Mouse (Mus musculus) thymus, postnatal 25 days (tissue): ENCODE data around the gene Atl1.
A peak's percentile ranks its signal among the peaks of the same experiment; 100 is the strongest.

Experiments
- DNase-seq: peaks from one replicate; pipeline ENCODE4 v3.0.0; 2022

Gene Atl1

GRCm38 (mm10) chr12:69885170-69885923 is 7.1 kb upstream of the Atl1 start:
- no peak for DNase-seq

DNA sequence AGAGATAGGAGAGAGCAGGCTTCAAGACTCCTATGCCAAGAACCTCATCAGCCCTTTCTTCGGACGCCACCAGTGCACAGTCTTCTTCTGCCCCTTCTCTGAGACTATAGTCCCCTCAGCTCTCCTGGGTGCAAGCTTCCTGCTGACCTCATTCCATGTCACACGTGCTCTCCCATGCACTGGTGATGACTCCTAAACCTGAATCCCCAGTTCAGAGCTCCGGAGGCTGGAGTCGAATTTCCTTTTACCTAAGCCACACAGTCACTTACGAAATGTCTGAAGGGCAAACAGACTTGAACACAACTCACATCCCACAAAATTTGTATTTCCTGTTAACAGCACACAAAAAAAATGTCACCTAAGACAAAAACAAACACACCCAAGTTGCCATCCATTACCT is 4.6 kb upstream of the Atl1 start:
- DNase-seq, result no peak

GRCm38 (mm10) chr12:69888345-69888744 is 4.1 kb upstream of the Atl1 start:
- no peak for DNase-seq

DNA sequence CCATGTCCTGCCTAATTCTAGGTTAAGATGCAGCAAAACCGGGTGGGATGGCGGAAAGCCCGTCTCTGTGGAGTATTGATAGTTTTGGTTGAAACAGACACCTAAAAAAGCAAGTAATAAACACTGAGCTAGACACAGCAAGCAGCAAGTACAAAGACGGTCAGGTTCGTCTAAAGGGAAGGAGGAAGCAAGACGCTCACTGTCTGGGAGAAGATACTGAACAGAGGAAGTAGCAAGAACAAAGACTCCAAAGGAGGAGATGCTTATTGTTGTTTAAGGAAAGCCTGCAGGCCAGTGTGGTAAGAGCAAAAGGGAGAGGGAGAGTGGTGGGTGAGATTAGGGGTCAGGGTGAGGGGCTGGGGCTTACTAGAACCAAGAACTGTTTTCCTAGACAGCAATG is 2.4 kb upstream of the Atl1 start:
- no peak for DNase-seq

DNA sequence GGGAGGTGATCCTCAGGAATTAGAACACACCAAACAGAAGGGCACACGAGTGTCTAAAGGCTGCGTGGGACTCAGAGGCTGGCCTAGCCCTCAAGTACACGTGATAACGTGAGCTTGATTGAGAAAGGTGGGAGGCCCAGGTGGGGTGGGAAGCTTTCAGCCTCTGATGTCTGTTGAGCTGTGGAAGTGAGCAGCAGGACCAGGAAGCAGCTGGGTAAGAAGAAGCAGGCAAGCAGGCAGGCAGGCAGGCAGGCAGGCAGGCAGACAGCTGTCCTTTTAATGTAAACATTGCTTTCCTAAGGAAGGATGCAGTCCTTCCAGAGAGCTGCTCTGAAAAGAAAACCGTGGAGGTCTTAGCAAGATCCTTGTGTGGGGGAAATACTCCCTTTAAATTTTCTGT is 1.9 kb upstream of the Atl1 start:
- DNase-seq, result no peak

DNA sequence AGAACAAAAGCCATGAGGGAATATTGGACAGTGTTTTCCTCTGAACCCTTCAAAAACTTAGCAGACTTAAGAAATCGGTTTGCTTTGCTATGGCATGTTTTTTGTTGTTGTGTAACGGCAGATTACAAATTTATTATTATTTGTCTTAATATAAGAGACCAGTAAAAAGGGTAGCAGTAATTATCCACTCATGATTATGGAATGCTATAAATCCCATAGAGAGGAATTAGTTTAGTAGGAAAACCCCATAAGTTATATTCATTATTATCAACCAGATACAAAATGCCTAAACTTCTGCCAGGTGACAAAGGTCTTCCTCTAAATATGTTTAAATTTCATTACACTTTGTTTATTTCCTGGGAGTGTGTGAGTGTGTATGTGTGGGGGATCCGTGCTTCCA is 693 bp upstream of the Atl1 start:
- no peak for DNase-seq

DNA sequence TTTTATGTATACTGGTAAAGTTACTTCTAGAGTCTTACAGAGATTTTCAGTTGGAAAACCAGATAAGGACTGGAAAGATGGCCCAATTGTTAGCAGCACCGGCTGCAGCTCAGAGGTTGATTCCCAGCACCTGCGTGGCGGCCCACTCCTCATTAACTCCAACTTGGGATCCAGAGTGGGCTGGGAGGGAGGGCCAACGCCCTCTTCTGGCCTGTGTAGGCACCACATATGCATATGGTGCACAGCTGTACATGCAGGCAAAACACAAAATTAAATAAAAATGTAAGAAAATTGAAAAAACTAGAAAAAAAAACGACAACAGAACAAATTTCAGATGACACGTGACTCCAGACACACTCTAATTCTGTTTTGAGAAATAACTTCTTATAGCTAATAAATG is 1.5 kb downstream of the Atl1 start:
- no peak for DNase-seq

DNA sequence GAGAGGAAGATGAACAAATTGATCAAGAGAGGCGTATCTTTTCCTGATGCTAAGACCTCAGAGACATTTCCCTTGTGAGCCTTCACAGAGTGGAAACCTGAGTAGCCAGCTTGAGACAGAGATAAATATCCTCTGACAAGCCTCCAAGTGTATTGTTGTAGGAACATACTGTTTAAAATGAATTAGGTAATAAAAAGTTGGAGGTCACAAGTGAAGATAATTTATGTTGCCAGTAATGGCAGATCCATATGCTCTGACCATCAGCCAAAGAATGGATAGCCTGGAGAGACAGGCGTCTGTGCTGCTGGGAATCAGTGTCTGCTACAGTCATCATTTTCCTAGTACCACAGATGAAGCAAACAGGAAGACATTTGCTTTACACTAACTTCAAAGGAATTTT is 2.6 kb downstream of the Atl1 start:
- DNase-seq, result no peak

DNA sequence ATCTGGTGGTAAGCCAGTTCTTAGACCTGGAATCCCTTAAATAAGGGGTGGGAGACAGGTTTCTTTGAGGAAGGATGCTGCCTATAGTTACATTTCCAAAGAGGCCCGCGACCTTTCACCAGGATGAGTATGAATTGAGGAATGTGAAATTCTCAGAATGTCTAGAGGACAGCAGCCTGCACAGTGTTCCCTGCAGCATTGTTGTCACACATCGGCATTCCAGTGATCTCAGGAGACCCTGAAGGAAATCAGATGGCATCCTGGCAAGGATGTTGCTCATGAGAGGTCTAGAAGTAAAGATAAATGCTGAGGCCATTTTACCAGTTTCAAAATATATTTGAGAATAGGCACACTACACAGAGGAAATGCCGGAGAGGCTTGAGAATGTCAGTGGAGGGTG is 5.7 kb downstream of the Atl1 start:
- no peak for DNase-seq

DNA sequence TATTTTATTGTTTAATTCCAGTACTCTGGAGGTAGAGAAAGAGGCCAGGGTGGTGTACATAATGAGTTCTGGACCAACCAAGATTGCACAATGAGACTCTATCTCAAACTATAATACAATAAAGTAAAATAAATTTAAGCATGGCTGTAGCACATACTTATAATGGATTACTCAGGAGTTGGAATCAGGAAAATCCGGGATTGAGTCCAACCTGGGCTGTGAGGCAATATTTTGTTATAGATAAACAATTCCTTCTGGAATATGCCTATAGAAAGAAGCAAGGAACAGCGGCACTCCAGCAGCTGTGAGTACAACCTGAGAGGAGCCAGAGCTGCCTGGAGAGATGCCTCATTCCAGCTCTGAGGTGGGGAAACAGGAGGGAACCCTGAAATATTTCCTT is 12.6 kb downstream of the Atl1 start:
- DNase-seq, result no peak

DNA sequence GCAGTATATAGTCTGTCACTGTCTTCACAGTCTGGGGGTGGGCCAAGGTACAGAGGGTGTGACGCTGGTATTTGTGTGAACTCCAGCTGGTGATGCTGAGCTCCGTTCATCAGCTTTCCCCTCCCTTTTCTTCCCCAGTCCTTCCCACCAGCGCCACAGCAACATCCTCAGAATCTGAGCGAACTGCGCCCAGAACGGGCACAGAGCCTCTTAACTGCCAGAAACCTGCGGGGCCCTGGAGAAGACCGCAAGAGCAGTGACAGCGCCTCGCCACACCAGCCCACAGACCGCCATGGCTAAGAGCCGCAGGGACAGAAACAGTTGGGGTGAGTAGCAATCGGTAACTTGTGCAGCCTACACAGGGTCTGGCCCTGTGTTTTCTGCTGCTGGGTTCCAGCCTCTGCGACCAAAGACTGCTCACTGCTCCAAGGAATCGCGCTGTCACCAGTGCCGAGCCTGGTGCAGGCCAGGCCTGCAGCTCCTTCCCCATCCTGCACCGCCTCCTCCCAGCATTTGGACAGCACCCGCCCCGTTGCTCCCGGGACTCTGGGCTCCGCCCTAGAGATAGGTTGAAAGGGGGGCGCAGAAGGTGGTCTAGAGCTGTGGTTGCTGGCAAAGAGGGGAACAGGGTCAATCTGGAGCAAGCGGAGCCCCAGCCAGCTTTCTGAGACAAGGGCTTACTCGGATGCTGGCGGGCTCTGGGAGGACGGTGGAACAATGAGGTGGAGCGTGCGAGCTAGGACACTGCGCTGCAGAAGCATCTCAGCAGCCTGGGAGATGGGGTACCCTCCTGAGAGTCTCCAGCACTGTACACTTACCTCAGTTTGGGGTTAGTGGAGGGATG is 15.5 kb downstream of the Atl1 start:
- no peak for DNase-seq

DNA sequence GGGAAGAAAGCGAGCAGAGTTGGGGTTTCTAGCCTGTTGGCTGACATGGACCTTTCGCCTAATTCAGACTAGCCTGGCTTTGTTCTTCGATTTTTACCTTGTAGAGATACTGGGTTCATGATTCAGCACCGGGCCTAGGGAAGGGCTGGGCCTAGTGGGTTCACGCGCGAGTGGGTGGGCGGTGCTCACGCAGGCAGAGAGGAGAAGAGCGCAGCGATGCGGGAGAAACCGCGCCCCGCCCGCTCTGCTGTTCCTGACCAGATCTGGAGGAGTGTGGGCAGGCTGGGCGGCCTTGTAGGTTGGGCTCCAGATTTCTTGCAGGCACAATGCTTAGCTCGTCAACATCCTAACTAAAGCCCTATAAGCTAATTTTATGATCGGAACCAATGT is 16.1 kb downstream of the Atl1 start:
- DNase-seq, result no peak

DNA sequence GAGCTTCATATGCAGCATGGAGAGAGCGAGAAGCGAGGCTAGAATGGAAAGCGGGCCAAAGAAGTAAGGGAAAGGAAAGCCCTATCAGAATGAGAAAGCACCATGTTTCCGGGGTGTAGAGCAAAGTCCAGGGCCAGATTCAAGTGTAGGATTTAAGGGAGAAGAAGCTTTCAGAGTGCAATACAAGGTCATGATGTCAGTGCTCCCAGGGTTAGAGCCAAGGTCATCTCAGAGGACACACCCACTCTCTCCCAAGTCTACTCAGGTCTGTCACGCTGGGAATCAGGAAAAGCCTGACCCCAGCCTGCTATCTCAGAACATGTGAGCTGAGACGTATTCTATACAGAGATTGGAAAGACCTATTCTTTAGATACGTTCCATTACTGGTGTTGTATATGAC is 19.5 kb downstream of the Atl1 start:
- no peak for DNase-seq

DNA sequence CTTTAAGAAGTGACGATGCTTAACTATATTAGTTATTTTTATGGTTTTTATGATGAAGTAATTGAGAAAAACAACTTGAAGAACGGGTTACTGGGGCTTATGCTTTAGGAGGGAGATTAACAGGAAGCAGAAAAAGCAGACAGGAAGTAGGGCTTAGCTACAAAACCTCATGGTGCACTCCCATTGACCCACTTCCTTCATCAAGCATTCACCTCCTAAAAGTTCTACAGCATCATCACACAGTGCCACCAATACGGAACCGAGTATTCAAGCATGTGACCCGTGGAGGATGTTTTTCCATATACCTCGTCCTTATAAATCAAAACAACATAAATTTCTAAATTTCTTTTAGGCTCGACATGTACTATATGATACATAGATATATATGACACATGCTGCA is 20.3 kb downstream of the Atl1 start:
- DNase-seq, result no peak

DNA sequence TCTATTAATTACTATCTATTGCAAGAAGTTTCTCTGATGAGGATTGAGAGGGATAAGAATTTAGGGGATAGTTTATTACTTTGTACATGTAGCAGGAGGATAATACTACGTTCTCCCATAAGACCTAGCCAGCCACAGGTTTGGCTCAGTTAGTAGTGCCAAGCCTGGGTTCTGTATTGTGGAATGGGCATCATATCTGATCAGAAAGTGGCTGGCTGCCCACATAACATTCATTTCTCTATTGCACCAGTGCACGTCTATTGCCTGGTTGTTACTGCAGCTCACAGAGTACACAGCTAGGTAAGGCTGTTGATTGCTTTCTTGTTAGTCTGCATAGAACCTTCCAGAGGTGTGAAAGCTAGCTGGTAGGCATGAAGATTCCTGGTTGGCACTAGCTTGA is 25.5 kb downstream of the Atl1 start:
- no peak for DNase-seq

DNA sequence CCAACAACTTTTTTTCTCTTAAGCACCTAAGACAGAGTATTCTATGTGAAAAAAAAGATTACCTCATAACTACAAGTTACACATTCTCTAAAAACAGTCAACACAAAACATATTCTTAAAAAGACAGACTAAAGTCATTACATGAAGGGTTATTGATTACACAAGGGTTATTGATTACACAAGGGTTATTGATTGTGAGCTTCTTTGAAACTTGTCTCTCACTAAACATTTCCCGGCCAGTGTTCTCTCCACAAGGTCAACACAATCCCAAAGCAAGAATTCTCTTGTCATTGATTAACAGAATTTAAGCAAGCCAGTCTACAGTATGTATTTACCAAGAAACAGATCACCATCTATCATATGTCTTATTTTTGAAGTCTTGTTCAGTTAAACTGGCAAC is 29.7 kb downstream of the Atl1 start:
- no peak for DNase-seq

DNA sequence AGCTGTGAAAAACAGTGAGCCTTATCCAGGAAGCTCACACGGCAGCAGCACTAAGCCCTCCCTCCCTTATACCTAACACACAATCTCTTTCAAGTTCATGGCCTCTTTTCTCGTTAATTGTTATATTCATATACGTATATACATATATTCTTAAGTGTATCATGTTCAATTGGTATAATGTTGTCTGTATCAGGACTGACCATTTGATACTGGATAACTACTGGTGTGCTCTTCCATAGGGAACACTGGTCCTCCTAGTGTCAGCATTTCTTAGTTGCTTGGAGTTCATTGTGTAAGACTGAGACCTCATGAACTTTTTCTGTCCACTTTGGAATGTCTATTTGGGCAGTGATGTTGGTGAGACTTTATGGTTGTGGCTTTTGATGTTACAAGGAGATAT is 30.7 kb downstream of the Atl1 start:
- DNase-seq, result no peak

DNA sequence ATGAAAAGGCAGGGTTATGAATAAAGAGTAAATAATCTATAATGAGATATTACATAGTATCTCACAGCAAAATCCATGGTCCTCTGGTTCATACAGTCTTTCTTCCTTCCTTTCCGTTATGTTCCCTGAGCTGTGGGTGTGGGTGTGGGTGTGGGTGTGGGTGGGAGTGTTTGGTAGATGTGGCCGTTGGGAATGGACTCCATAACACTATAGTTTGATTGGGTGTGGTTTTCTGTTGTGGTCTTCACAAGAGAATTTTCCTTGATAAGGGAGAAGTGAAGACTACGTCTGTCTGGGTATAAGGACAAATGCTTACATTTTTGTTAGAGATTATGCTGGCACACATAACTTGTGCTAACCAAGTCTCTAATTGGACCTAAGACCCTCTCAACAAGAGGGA is 31.2 kb downstream of the Atl1 start:
- DNase-seq, result no peak

DNA sequence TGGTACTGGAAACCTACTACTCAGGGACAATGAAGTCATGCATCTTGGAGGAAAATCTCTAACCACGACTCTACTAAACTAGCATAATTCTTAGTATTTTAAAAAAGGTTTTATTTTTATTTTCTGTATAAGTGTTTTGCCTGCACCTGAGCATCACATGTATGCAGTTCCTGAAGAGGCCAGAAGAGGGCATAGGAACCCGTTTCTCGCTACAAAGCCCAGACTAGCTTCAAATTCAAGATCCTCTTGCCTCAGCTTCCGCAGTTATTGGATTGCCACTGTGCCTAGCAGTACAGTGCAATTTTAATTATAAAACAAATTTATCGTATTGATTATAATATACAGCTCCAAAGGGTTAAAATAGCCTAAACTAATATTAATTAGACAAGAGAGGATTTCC is 31.6 kb downstream of the Atl1 start:
- peak; percentile 43 for DNase-seq

DNA sequence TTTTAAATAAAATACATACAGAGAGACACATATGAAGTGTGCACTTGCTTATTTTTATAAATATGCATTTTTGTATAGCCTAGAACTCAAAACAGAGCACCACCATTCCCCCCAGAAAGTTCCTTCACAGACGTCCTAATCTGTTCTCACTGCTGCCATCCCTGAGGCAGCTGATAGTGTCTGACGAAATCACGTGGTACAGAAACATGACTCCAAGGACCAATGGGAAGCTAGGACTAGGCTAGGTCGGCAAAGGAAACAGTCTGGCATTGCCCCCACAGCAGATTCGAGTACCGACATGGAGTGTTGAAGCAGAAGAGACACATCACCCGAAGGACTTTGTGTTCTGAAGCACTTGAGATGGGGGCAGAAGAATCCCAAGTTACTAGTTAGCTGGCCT is 34.3 kb downstream of the Atl1 start:
- no peak for DNase-seq

GRCm38 (mm10) chr12:69937731-69938130 is 45.3 kb downstream of the Atl1 start:
- DNase-seq, result no peak

DNA sequence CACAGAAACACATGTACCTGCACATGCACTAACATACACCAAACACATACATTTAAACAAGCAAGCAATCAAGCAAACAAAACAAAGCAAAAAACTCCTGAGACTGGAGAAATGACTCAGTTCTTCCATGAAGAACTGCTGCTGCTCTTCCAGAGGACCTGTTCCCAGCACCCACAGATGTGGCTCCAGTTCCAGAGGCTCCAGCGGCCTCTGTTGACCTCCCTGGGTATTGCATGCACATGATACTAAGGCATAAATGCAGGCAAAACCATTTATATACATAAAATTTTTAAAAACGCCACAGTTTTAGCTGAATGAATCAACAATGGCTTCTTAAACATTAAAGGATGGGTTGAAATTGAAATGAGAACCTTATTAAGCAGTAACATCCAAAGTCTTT is 46.9 kb downstream of the Atl1 start:
- peak; percentile 8 for DNase-seq

DNA sequence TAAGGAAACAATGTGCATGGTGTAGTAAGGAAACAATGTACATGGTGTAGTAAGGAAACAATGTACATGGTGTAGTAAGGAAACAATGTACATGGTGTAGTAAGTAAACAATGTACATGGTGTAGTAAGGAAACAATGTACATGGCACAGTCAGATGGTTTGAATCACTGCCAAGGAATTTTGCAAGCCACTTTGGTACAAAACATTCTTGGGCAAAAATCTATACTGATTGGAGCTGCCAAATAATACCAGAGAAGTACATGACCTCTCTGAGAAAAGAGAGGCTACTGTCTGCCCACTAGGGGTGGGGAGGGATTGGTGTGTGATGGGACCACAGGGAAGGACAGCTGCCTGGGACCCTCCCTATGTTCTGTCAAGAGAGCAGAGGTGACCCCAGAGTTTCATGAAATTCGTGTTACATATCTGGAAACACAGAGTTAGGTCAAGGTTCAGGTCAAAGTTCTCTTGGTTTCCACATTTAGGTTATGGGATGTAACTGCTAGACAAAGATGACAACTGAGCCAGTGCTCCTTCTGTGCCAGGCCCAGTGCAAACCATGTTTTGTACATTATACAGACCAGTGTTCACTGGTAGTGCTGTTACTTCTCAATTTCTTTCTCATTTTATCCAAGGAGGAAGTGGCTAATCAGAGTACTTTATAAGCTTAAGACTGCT is 49.4 kb downstream of the Atl1 start:
- DNase-seq, result no peak

GRCm38 (mm10) chr12:69945861-69946260 is 53.4 kb downstream of the Atl1 start:
- no peak for DNase-seq
